Mouse (Mus musculus) CH12.LX (cell line): ENCODE results near the gene Ces1a. TPM values are rescaled to one million over a fixed set of nuclear protein-coding genes. Genes with fewer than 3 reads are reported as not detected.
A peak's percentile ranks its signal among the peaks of the same experiment; 100 is the strongest.

Experiments
- DNase-seq: peaks from one replicate; pipeline ENCODE4 v3.0.0-alpha.2; 2013; ENCODE audit errors: extremely low read depth
- H3K27ac ChIP-seq: 2 replicates; pipeline ENCODE4 v1.5.1; 2012; ENCODE audit warnings: low read depth, mild to moderate bottlenecking, control low read depth, moderate library complexity; ENCODE audit not compliant: insufficient read depth
- H3K27me3 ChIP-seq: replicated peaks from 2 replicates; pipeline ENCODE3; 2012; ENCODE audit warnings: inconsistent platforms
- H3K36me3 ChIP-seq, 2 experiments: replicated peaks in 1 of 2; 2 replicates each; pipeline versions ENCODE3 to v1.6.1; 2012; ENCODE audit warnings: inconsistent platforms in 1 of 2, low read length in 1 of 2, mild to moderate bottlenecking in 1 of 2, mixed read lengths in 1 of 2, moderate library complexity in 1 of 2; ENCODE audit not compliant: control insufficient read depth in 1 of 2, insufficient read depth in 1 of 2
- H3K4me1 ChIP-seq, 2 experiments: 2 replicates each; pipeline ENCODE4 v1.6.1; 2012; ENCODE audit warnings: inconsistent platforms in 1 of 2, moderate library complexity in 1 of 2; ENCODE audit not compliant: insufficient read depth in 2 of 2, control insufficient read depth in 1 of 2
- H3K4me2 ChIP-seq: 2 replicates; pipeline ENCODE4 v1.6.1; 2012; ENCODE audit warnings: low read depth, mild to moderate bottlenecking, control low read depth; ENCODE audit not compliant: poor library complexity, insufficient read depth, severe bottlenecking
- H3K4me3 ChIP-seq, 3 experiments: fragments of 150-350 bp in 1 of 3; sonication (generic) in 1 of 3; replicated peaks in 1 of 3; 2 replicates each; pipeline versions ENCODE3 to v1.5.1; 2011 to 2012; ENCODE audit warnings: low read depth in 2 of 3, low read length in 2 of 3, mild to moderate bottlenecking in 2 of 3, moderate library complexity in 2 of 3, control low read depth in 1 of 3, improper control_type of control experiment in 1 of 3, inconsistent platforms in 1 of 3, mixed read lengths in 1 of 3; ENCODE audit not compliant: poor library complexity in 1 of 3
- H3K79me2 ChIP-seq: replicated peaks from 2 replicates; pipeline ENCODE4 v1.6.1; 2012; ENCODE audit warnings: mild to moderate bottlenecking, moderate library complexity; ENCODE audit not compliant: control insufficient read depth, poor library complexity, insufficient read depth, severe bottlenecking; ENCODE audit errors: extremely low read depth
- H3K9ac ChIP-seq: 2 replicates; pipeline ENCODE4 v1.6.1; 2012; ENCODE audit warnings: low read depth, mild to moderate bottlenecking, control low read depth, moderate library complexity; ENCODE audit not compliant: insufficient read depth
- H3K9me3 ChIP-seq: replicated peaks from 2 replicates; pipeline ENCODE3; 2012; ENCODE audit warnings: low read length, inconsistent platforms, mixed read lengths
- CHD1 ChIP-seq: IDR thresholded peaks from 2 replicates; pipeline ENCODE4 v1.6.1; 2012; ENCODE audit warnings: low read depth, low read length, improper control_type of control experiment, inconsistent platforms
- CTCF ChIP-seq, 2 experiments: IDR thresholded peaks in 1 of 2; conservative IDR thresholded peaks in 1 of 2; 2 replicates each; pipeline ENCODE4 v1.5.1; 2011 to 2012; ENCODE audit warnings: low read depth in 2 of 2, low read length in 2 of 2, improper control_type of control experiment in 1 of 2, inconsistent platforms in 1 of 2, mild to moderate bottlenecking in 1 of 2, moderate library complexity in 1 of 2
- E2F4 ChIP-seq: IDR thresholded peaks from 2 replicates; pipeline ENCODE4 v1.6.1; 2011; ENCODE audit warnings: low read depth, low read length, improper control_type of control experiment; ENCODE audit not compliant: insufficient replicate concordance
- ELF1 ChIP-seq: IDR thresholded peaks from 2 replicates; pipeline ENCODE4 v1.6.1; 2014; ENCODE audit warnings: low read depth, mild to moderate bottlenecking, inconsistent platforms, low read length, improper control_type of control experiment
- ETS1 ChIP-seq: conservative IDR thresholded peaks from 2 replicates; pipeline ENCODE4 v1.6.1; 2012; ENCODE audit warnings: low read depth, mild to moderate bottlenecking, inconsistent platforms, low read length, improper control_type of control experiment, moderate library complexity
- GABPA ChIP-seq: IDR thresholded peaks from 2 replicates; pipeline ENCODE4 v1.6.1; 2012; ENCODE audit warnings: low read depth, low read length, improper control_type of control experiment, inconsistent platforms; ENCODE audit not compliant: insufficient replicate concordance
- HCFC1 ChIP-seq: IDR thresholded peaks from 2 replicates; pipeline ENCODE4 v1.6.1; 2012; ENCODE audit warnings: low read depth, mild to moderate bottlenecking, inconsistent platforms, low read length, improper control_type of control experiment
- MAX ChIP-seq: IDR thresholded peaks from 2 replicates; pipeline ENCODE4 v1.6.1; 2011; ENCODE audit warnings: low read length, improper control_type of control experiment
- MAZ ChIP-seq: IDR thresholded peaks from 2 replicates; pipeline ENCODE4 v1.6.1; 2012; ENCODE audit warnings: low read depth, mild to moderate bottlenecking, inconsistent platforms, low read length, improper control_type of control experiment, moderate library complexity
- MYC ChIP-seq: IDR thresholded peaks from 2 replicates; pipeline ENCODE4 v1.6.1; 2011; ENCODE audit warnings: low read depth, mild to moderate bottlenecking, improper control_type of control experiment, low read length
- POLR2A ChIP-seq: IDR thresholded peaks from 2 replicates; pipeline ENCODE4 v1.6.1; 2011; ENCODE audit warnings: low read depth, mild to moderate bottlenecking, improper control_type of control experiment, low read length
- RAD21 ChIP-seq: IDR thresholded peaks from 2 replicates; pipeline ENCODE4 v1.6.1; 2011; ENCODE audit warnings: low read depth, mild to moderate bottlenecking, low read length, improper control_type of control experiment, moderate library complexity
- SIN3A ChIP-seq: IDR thresholded peaks from 2 replicates; pipeline ENCODE4 v1.6.1; 2012; ENCODE audit warnings: low read length, improper control_type of control experiment, inconsistent platforms
- SMC3 ChIP-seq: IDR thresholded peaks from 2 replicates; pipeline ENCODE4 v1.6.1; 2011; ENCODE audit warnings: low read depth, low read length, improper control_type of control experiment
- TCF12 ChIP-seq: IDR thresholded peaks from 2 replicates; pipeline ENCODE4 v1.6.1; 2014; ENCODE audit warnings: low read depth, mild to moderate bottlenecking, inconsistent platforms, low read length, improper control_type of control experiment
- ZC3H11A ChIP-seq: IDR thresholded peaks from 2 replicates; pipeline ENCODE4 v1.6.1; 2012; ENCODE audit warnings: low read depth, mild to moderate bottlenecking, inconsistent platforms, low read length, improper control_type of control experiment
- ZKSCAN1 ChIP-seq: IDR thresholded peaks from 2 replicates; pipeline ENCODE4 v1.6.1; 2012; ENCODE audit warnings: low read depth, inconsistent platforms, low read length, improper control_type of control experiment, borderline replicate concordance
- ZMIZ1 ChIP-seq: IDR thresholded peaks from 2 replicates; pipeline ENCODE4 v1.6.1; 2012; ENCODE audit warnings: low read depth, mild to moderate bottlenecking, inconsistent platforms, low read length, improper control_type of control experiment
- ZNF384 ChIP-seq: IDR thresholded peaks from 2 replicates; pipeline ENCODE4 v1.6.1; 2012; ENCODE audit warnings: low read depth, low read length, improper control_type of control experiment, inconsistent platforms
- dilution Hi-C: fragments of 300-500 bp; cut with MboI; formaldehyde crosslinking; loops from 2 replicates; pipeline ENCODE4 v1.14.3; 2020; ENCODE audit warnings: low sequenced_read_pairs; ENCODE audit not compliant: extremely low pct_unique_long_range_greater_than_20kb, extremely low pct_ligation_motif_present
- in situ Hi-C: fragments of 300-500 bp; cut with MboI; formaldehyde crosslinking; loops from 3 replicates; pipeline ENCODE4 v1.14.3; 2019; ENCODE audit warnings: low sequenced_read_pairs, low pct_ligation_motif_present, low pct_unique_long_range_greater_than_20kb, mixed read lengths
- polyA plus RNA-seq: library from polyadenylated mRNA; unstranded; fragments of >175 nt; gene quantifications from 2 replicates; pipeline ENCODE4 v1.2.1, GENCODE M21; 2012; ENCODE audit warnings: low read depth; ENCODE audit not compliant: insufficient read length
- total RNA-seq, 2 experiments: library from RNA; depleted of rRNA; stranded (reverse); fragments of 300-350 nt in 1 of 2; fragments of >200 nt in 1 of 2; gene quantifications; 2 replicates each; pipeline ENCODE4 v1.2.3; 2012 to 2014

The Ces1a gene
- total and polyA plus RNA-seq, 3 experiments, result not detected

GRCm38 (mm10) chr8:93063416-93064117 is 15.6 kb upstream of the Ces1a start:
- DNase-seq, result no peak
- H3K4me3 ChIP-seq, result no peak overlapping the region
- H3K9ac ChIP-seq, result no peak overlapping the region
- no peak for TF ChIP-seq ZNF384
- H3K79me2 ChIP-seq, result no peaks in the 10 kb centered on the region
- no peaks in the 10 kb centered on the region for H3K36me3 ChIP-seq
- no peak overlapping the region for H3K27ac ChIP-seq
- H3K4me2 ChIP-seq, result no peak overlapping the region
- in situ Hi-C loops (no loop called here), dilution Hi-C loops (no loop called here)
- H3K4me1 ChIP-seq, result no peaks in the 10 kb centered on the region
- no peaks in the 10 kb centered on the region for H3K9me3 ChIP-seq
- H3K27me3 ChIP-seq, result peaks cover 15% of the 10 kb centered on the region

GRCm38 (mm10) chr8:93059185-93059584 is 11.2 kb upstream of the Ces1a start:
- peaks cover 2% of the 10 kb centered on the region for H3K27me3 ChIP-seq
- H3K9me3 ChIP-seq, result no peaks in the 10 kb centered on the region
- H3K27ac ChIP-seq, result no peak overlapping the region
- in situ Hi-C loops, result no loop called here
- no peaks in the 10 kb centered on the region for H3K79me2 ChIP-seq
- dilution Hi-C loops, result no loop called here
- peak; percentile 39 for DNase-seq
- no peak for TF ChIP-seq HCFC1
- TF ChIP-seq SMC3, result peak; percentile 54
- peak in 1 of 2 experiments; percentile 58; a peak in 2 of 4 replicates for TF ChIP-seq CTCF (conservative IDR thresholded peaks at IDR 0.05 in 1 of 2, IDR thresholded peaks at IDR 0.05 in 1 of 2; ENCODE audit: low read depth in 2 of 2, low read length in 2 of 2)
- TF ChIP-seq RAD21, result peak; percentile 34
- TF ChIP-seq CHD1, result no peak
- peaks cover 0 to 13% of the 10 kb centered on the region in 2 experiments; a peak in 2 of 4 replicates for H3K4me1 ChIP-seq
- no peak overlapping the region for H3K9ac ChIP-seq
- no peak overlapping the region for H3K4me2 ChIP-seq
- H3K36me3 ChIP-seq, result no peaks in the 10 kb centered on the region
- no peak overlapping the region for H3K4me3 ChIP-seq

- no peaks in the 10 kb centered on the region for H3K9me3 ChIP-seq
- DNase-seq, result no peak
- no peaks in the 10 kb centered on the region for H3K36me3 ChIP-seq
- H3K4me3 ChIP-seq, result no peak overlapping the region
- TF ChIP-seq MAZ (no peak), POLR2A (no peak), GABPA (no peak), ELF1 (no peak), E2F4 (no peak), HCFC1 (no peak), MYC (no peak), ZNF384 (no peak), CHD1 (no peak), MAX (no peak), SIN3A (no peak), SMC3 (no peak), ZKSCAN1 (no peak), TCF12 (no peak), ETS1 (no peak), ZC3H11A (no peak), ZMIZ1 (no peak)
- H3K4me1 ChIP-seq, result peaks cover 0 to 13% of the 10 kb centered on the region in 2 experiments; a peak in 2 of 4 replicates
- no peaks in the 10 kb centered on the region for H3K27me3 ChIP-seq
- H3K9ac ChIP-seq, result no peak overlapping the region
- H3K79me2 ChIP-seq, result no peaks in the 10 kb centered on the region
- in situ Hi-C loops, result no loop called here
- dilution Hi-C loops, result no loop called here
- H3K27ac ChIP-seq, result no peak overlapping the region
- no peak overlapping the region for H3K4me2 ChIP-seq
Measured at GRCm38 (mm10) chr8:93055238-93055637, 7.2 kb upstream of the Ces1a start.
